Mouse (Mus musculus): ENCODE results near the gene Ints13. TPM values are rescaled to one million over a fixed set of nuclear protein-coding genes. Genes with fewer than 3 reads are reported as not detected.
"Not testable (repeated sequence)": the region's sequence is repeated elsewhere in the genome, so short reads cannot be mapped to it uniquely, and the experiment has no call there.

The Ints13 gene
- polyA plus RNA-seq, 1 experiment from 2014 or later: 40.3 TPM

DNA sequence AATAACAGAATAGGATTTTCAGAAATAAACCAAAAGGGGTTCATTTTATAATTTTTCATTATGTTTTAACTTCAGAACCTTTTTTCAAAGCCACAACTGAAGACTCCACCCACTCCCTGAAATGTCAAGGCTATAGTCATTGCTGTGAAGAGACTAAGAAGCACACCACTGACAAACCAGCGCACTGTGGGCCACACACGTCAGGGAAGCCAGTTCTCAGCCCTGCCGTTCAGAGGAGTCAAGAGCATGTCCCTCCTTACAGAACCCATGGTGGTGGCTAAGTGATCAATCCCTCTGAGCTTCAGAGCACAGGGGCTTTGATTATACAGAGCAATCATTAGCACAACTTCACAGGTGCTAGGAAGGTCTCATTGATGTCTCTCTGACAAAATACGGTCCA lies 25.0 kb upstream of the Ints13 start:
- Histone ChIP-seq H3K9me3 (replicated peaks; ENCODE audit: control insufficient read depth, low read length, poor library complexity, severe bottlenecking) (no peaks in the 10 kb centered on the region), H3K36me3 (ENCODE audit: control insufficient read depth, insufficient read depth, low read length) (peaks cover 37% of the 10 kb centered on the region), H3K4me3 (ENCODE audit: low read depth, low read length) (no peak overlapping the region), H3K27ac (ENCODE audit: low read length) (no peak overlapping the region), H3K4me1 (ENCODE audit: control insufficient read depth, insufficient read depth, low read length) (no peaks in the 10 kb centered on the region), H3K27me3 (ENCODE audit: control insufficient read depth, insufficient read depth, low read depth, low read length) (no peaks in the 10 kb centered on the region), H3K4me2 (ENCODE audit: low read length) (no peak overlapping the region), H3K9ac (ENCODE audit: low read depth, low read length) (no peak overlapping the region)
- 81% methylated on average over 4 of the region's 4 CpGs for WGBS
- ATAC-seq: no peak

DNA sequence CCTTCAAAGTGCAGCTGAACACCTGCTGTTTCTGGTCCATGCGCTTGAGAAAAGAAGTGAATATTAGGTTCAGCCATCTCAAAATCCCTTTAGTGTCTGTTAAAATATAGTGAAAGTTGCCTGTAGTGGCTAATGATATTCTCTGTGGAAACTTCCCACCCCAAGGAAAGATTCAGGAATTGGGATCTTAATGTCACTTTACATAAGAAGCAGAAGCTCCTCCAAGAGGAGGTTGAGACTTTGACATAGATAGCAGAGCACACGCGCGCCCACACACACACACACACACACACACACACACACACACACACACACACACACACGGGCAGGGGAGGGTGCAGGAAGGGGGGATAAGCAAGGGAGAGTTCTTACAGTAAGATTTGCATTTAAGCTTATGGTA lies 7.5 kb upstream of the Ints13 start:
- no peak for ATAC-seq
- Histone ChIP-seq H3K36me3 (ENCODE audit: control insufficient read depth, insufficient read depth, low read length) (peaks cover 11% of the 10 kb centered on the region), H3K27me3 (ENCODE audit: control insufficient read depth, insufficient read depth, low read depth, low read length) (no peaks in the 10 kb centered on the region), H3K4me2 (ENCODE audit: low read length) (no peak overlapping the region), H3K27ac (ENCODE audit: low read length) (no peak overlapping the region), H3K9ac (ENCODE audit: low read depth, low read length) (no peak overlapping the region), H3K4me3 (ENCODE audit: low read depth, low read length) (no peak overlapping the region), H3K9me3 (replicated peaks; ENCODE audit: control insufficient read depth, low read length, poor library complexity, severe bottlenecking) (no peaks in the 10 kb centered on the region), H3K4me1 (ENCODE audit: control insufficient read depth, insufficient read depth, low read length) (no peaks in the 10 kb centered on the region)
- 95% methylated on average over 4 of the region's 5 CpGs for WGBS

DNA sequence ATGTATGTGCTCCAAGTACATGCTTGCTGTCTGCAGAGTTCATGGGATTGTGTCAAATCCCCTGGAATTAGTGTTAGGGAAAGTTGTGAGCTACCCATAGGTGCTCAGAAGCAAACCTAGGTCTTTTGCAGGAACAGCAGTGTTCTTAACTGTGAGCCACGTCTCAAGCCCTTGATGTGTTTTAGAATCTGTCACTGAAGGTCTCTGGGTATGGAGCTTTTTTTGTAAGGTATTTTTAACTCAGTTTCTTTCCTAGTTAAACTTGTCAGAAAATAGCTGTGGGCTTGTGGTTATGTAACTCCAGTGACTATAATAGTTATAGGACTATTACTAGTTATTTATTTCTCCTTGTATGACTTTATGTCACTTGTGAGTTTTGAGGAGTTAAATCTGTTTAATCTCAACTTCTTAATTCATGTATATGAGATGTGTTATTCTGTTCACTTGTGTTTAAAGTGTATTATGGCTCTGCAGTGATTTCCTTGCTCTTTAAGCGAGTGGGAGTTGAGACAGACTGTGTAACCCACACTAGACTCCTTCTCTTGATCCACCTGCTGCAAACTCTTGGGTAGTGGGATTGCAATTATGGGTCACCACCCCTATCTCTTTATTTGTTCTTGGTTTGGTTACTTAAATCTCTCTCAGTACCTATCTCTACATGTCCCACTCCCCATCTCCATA lies 5.9 kb upstream of the Ints13 start:
- Histone ChIP-seq H3K9ac (ENCODE audit: low read depth, low read length) (no peak overlapping the region), H3K4me2 (ENCODE audit: low read length) (no peak overlapping the region), H3K9me3 (replicated peaks; ENCODE audit: control insufficient read depth, low read length, poor library complexity, severe bottlenecking) (no peaks in the 10 kb centered on the region), H3K27me3 (ENCODE audit: control insufficient read depth, insufficient read depth, low read depth, low read length) (no peaks in the 10 kb centered on the region), H3K4me1 (ENCODE audit: control insufficient read depth, insufficient read depth, low read length) (peaks cover 12% of the 10 kb centered on the region), H3K27ac (ENCODE audit: low read length) (no peak overlapping the region), H3K36me3 (ENCODE audit: control insufficient read depth, insufficient read depth, low read length) (peaks cover 2% of the 10 kb centered on the region; the same call in 1 of the 2 replicates), H3K4me3 (ENCODE audit: low read depth, low read length) (no peak overlapping the region)
- no peak for ATAC-seq
- whole genome bisulfite sequencing: 79% methylated on average over 2 of the region's 2 CpGs

DNA sequence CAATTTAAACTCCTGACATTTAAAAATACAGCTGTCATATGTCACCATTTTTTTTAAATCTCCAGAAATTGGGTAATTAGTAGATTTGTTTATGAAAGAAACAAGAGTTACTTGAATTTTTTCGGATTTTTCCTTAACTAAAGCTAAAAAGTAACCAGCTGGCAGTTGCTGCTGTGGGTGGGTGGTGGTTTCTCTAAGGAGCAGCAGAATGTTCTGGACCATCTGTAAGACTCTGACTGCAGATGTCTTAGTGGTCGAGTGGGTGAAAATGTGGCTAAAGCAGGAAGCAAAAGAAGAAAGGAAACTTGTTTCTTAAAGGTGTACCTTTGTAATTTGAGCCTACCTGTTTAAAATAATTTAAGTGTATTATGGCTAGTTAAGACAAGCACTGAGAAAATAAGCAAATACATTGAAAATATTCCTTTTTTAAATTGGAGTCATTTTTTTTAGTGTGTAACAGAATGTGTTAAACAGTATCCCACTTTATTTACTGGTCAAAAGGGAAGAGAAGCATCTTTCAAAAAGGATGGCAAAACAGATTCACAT lies 2.8 kb upstream of the Ints13 start:
- ATAC-seq: no peak
- no peak overlapping the region for H3K4me3 ChIP-seq (ENCODE audit: low read depth, low read length)
- H3K9me3 ChIP-seq (replicated peaks; ENCODE audit: control insufficient read depth, low read length, poor library complexity, severe bottlenecking): no peaks in the 10 kb centered on the region
- H3K27ac ChIP-seq (ENCODE audit: low read length): no peak overlapping the region
- H3K27me3 ChIP-seq (ENCODE audit: control insufficient read depth, insufficient read depth, low read depth, low read length): no peaks in the 10 kb centered on the region
- 52% methylated on average over 2 of the region's 2 CpGs for WGBS
- no peak overlapping the region for H3K4me2 ChIP-seq (ENCODE audit: low read length)
- no peaks in the 10 kb centered on the region for H3K36me3 ChIP-seq (ENCODE audit: control insufficient read depth, insufficient read depth, low read length)
- H3K9ac ChIP-seq (ENCODE audit: low read depth, low read length): no peak overlapping the region
- peaks cover 26% of the 10 kb centered on the region for H3K4me1 ChIP-seq (ENCODE audit: control insufficient read depth, insufficient read depth, low read length)

DNA sequence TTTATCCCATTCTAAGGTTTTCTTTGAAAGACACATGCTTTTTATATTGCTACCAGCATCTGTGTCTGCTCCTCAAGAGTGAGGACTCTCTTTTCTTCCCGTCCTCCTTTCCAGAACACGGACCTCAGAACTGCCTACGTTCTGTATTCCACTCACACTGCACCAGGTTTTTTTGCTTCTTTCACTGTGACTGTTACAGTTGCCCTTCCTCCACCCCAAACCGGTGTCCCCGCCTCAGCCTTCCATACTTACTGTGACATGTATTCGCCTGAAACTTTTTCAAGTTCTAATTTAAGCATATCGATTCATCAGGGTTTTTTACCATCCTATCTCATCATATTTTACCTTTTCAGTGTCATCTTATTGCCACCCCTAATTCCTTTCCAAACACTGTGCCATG lies 951 bp upstream of the Ints13 start:
- peak overlapping the region; percentile 84 for H3K4me3 ChIP-seq (ENCODE audit: low read depth, low read length)
- no peaks in the 10 kb centered on the region for H3K27me3 ChIP-seq (ENCODE audit: control insufficient read depth, insufficient read depth, low read depth, low read length)
- H3K9ac ChIP-seq (ENCODE audit: low read depth, low read length): peak overlapping the region; percentile 92
- no peak for ATAC-seq
- no peaks in the 10 kb centered on the region for H3K9me3 ChIP-seq (replicated peaks; ENCODE audit: control insufficient read depth, low read length, poor library complexity, severe bottlenecking)
- peaks cover 38% of the 10 kb centered on the region for H3K4me1 ChIP-seq (ENCODE audit: control insufficient read depth, insufficient read depth, low read length)
- peak overlapping the region; percentile 97 for H3K27ac ChIP-seq (ENCODE audit: low read length)
- no peaks in the 10 kb centered on the region for H3K36me3 ChIP-seq (ENCODE audit: control insufficient read depth, insufficient read depth, low read length)
- H3K4me2 ChIP-seq (ENCODE audit: low read length): peak overlapping the region; percentile 91
- 17% methylated on average over 7 of the region's 7 CpGs for WGBS

DNA sequence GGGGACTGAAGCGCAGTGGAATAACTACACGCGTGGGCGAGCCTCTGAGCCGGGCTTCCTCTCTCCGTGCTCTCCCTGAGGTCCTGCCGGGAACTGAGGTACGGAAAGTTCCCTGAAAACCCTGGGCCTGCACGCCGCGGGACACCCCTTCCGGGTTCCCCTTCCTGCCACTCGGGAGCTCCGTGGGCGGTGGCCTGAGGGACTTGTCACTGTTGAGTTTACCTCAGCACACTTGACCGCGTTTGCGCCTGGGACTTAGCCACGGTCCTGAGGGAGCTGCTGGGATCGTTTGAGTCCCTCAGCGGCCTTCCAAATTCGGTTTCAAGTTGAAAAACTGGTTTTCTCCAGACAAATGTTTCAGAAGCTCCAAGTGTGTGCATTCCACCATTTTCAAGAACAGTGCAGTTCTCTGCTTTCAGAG lies 486 bp upstream of the Ints13 start:
- Histone ChIP-seq H3K4me2 (ENCODE audit: low read length) (peak overlapping the region; percentile 91), H3K27ac (ENCODE audit: low read length) (peak overlapping the region; percentile 97), H3K9me3 (replicated peaks; ENCODE audit: control insufficient read depth, low read length, poor library complexity, severe bottlenecking) (no peaks in the 10 kb centered on the region), H3K36me3 (ENCODE audit: control insufficient read depth, insufficient read depth, low read length) (no peaks in the 10 kb centered on the region), H3K9ac (ENCODE audit: low read depth, low read length) (peak overlapping the region; percentile 92), H3K4me1 (ENCODE audit: control insufficient read depth, insufficient read depth, low read length) (peaks cover 38% of the 10 kb centered on the region), H3K4me3 (ENCODE audit: low read depth, low read length) (peak overlapping the region; percentile 84), H3K27me3 (ENCODE audit: control insufficient read depth, insufficient read depth, low read depth, low read length) (no peaks in the 10 kb centered on the region)
- no peak for ATAC-seq
- 2% methylated on average over 22 of the region's 22 CpGs for WGBS

DNA sequence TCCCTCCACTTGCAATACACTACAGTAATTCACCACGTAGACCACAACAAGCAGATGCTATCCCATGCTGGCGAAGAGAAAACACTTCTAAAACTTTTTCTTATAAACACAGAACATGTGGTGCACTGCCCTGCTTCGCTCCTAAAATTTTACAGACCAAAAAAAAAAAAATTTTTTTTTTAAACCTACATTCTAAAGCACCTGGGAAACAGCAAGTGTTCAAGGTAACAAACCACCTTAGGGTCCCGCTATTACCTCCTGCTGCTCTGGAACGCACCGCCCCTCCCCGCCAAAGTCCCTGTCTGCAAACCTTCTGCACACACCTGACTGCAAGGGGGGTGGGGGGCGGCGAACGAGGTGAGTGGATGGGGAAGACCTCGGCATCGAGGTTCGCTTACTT lies 732 bp downstream of the Ints13 start, which contains the start of gene Fgfr1op2:
TSS of gene Fgfr1op2 (plus strand) at position 301 of the 400 bp plus-strand sequence.
- peak within 1 kb of the TSS; percentile 84 for H3K4me3 ChIP-seq (ENCODE audit: low read depth, low read length)
- H3K4me2 ChIP-seq (ENCODE audit: low read length): peak within 1 kb of the TSS; percentile 91
- H3K27ac ChIP-seq (ENCODE audit: low read length): peak within 1 kb of the TSS; percentile 97
- no peaks in the 10 kb centered on the region for H3K36me3 ChIP-seq (ENCODE audit: control insufficient read depth, insufficient read depth, low read length)
- H3K4me1 ChIP-seq (ENCODE audit: control insufficient read depth, insufficient read depth, low read length): peaks cover 38% of the 10 kb centered on the region
- WGBS: 1% methylated on average over 13 of the region's 13 CpGs
- no peaks in the 10 kb centered on the region for H3K27me3 ChIP-seq (ENCODE audit: control insufficient read depth, insufficient read depth, low read depth, low read length)
- ATAC-seq: no peak
- peak within 1 kb of the TSS; percentile 92 for H3K9ac ChIP-seq (ENCODE audit: low read depth, low read length)
- H3K9me3 ChIP-seq (replicated peaks; ENCODE audit: control insufficient read depth, low read length, poor library complexity, severe bottlenecking): no peaks in the 10 kb centered on the region

DNA sequence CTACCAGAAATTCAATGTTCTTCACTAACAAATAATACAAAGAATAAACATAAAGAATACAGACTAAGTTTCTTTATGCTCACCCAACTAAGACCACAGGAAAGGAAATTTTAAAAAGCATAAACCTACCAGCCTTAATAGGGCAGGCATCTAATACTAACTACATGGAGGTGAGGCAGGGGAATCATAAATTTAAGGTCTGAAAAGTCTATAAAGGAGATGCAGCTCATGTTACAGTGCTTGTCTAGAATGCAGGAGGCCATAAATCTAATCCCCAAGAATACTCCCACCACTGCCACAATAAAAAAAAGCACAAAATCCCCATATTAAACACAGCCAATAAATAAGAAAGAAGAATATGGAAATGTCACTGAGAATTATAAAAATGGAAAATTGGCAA lies 5.6 kb downstream of the Ints13 start:
- no peaks in the 10 kb centered on the region for H3K36me3 ChIP-seq (ENCODE audit: control insufficient read depth, insufficient read depth, low read length)
- no peak overlapping the region for H3K4me2 ChIP-seq (ENCODE audit: low read length)
- no peak overlapping the region for H3K4me3 ChIP-seq (ENCODE audit: low read depth, low read length)
- H3K9ac ChIP-seq (ENCODE audit: low read depth, low read length): no peak overlapping the region
- no peak overlapping the region for H3K27ac ChIP-seq (ENCODE audit: low read length)
- H3K9me3 ChIP-seq (replicated peaks; ENCODE audit: control insufficient read depth, low read length, poor library complexity, severe bottlenecking): no peaks in the 10 kb centered on the region
- no peak for ATAC-seq
- peaks cover 26% of the 10 kb centered on the region for H3K4me1 ChIP-seq (ENCODE audit: control insufficient read depth, insufficient read depth, low read length)
- no peaks in the 10 kb centered on the region for H3K27me3 ChIP-seq (ENCODE audit: control insufficient read depth, insufficient read depth, low read depth, low read length)

DNA sequence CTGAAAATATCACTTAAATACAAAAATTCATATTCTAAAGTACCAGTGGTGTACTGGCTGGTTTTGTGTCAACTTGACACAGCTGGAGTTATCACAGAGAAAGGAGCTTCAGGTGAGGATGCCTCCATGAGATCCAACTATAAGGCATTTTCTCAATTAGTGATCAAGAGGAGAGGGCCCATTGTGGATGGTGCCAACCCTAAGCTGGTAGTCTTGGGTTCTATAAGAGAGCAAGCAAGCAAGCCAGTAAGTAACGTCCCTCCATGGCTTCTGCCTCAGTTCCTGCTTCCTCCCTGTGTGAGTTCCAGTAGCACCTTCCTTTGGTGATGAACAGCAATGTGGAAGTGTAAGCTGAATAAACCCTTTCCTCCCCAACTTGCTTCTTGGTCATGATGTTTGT lies 15.2 kb downstream of the Ints13 start:
- not testable (repeated sequence) for H3K4me3 ChIP-seq (ENCODE audit: low read depth, low read length); H3K9ac ChIP-seq (ENCODE audit: low read depth, low read length); H3K9me3 ChIP-seq (replicated peaks; ENCODE audit: control insufficient read depth, low read length, poor library complexity, severe bottlenecking); H3K4me2 ChIP-seq (ENCODE audit: low read length); H3K27ac ChIP-seq (ENCODE audit: low read length); ATAC-seq; H3K4me1 ChIP-seq (ENCODE audit: control insufficient read depth, insufficient read depth, low read length); H3K27me3 ChIP-seq (ENCODE audit: control insufficient read depth, insufficient read depth, low read depth, low read length)
- H3K36me3 ChIP-seq (ENCODE audit: control insufficient read depth, insufficient read depth, low read length): peaks cover 24% of the 10 kb centered on the region
- 96% methylated on average over 1 of the region's 1 CpGs for WGBS
